Mouse (Mus musculus) forebrain, embryonic 10.5 days (tissue): ENCODE measurements around the gene Gpr39. TPM values are rescaled to one million over a fixed set of nuclear protein-coding genes. Genes with fewer than 3 reads are reported as not detected.

Experiments used
- DNase-seq: peaks from one replicate; pipeline ENCODE4 v3.0.0-alpha.2; 2017; ENCODE audit warnings: low spot score; ENCODE audit errors: extremely low spot score
- H3K27ac ChIP-seq: fragments of 300-500 bp; sonication (generic); 2 replicates; pipeline ENCODE4 v1.5.1; 2016; ENCODE audit warnings: mild to moderate bottlenecking
- H3K27me3 ChIP-seq: fragments of 300-500 bp; sonication (generic); 2 replicates; pipeline ENCODE4 v1.6.1; 2016; ENCODE audit warnings: mild to moderate bottlenecking; ENCODE audit not compliant: poor library complexity, severe bottlenecking
- H3K36me3 ChIP-seq: fragments of 300-500 bp; sonication (generic); replicated peaks from 2 replicates; pipeline ENCODE4 v1.6.1; 2016; ENCODE audit warnings: mild to moderate bottlenecking, moderate library complexity
- H3K4me1 ChIP-seq: fragments of 300-500 bp; sonication (generic); 2 replicates; pipeline ENCODE4 v1.6.1; 2016
- H3K4me3 ChIP-seq: fragments of 300-500 bp; sonication (generic); 2 replicates; pipeline ENCODE4 v1.5.1; 2016; ENCODE audit warnings: mild to moderate bottlenecking, moderate library complexity
- H3K9me3 ChIP-seq: fragments of 300-500 bp; sonication (generic); 2 replicates; pipeline ENCODE4 v1.6.1; 2016; ENCODE audit warnings: mild to moderate bottlenecking, moderate library complexity
- WGBS: fragments of 180-500 bp; shearing (Covaris S2); methylation state at CpG from one replicate; pipeline ENCODE4 v1.1.7; 2016; 5-methylcytosine and 5-hydroxymethylcytosine counted together
- polyA plus RNA-seq: library from polyadenylated mRNA; unstranded; fragments of >200 nt; fragmentation: Nextera tagmentation; extraction: Ambion mirVana; gene quantifications from 2 replicates; pipeline ENCODE4 v1.2.1, GENCODE M21; 2016

Gene Gpr39
- polyA plus RNA-seq, 1 experiment from 2014 or later: not detected

GRCm38 (mm10) chr1:125755335-125755996, 78.7 kb downstream of the Gpr39 start:
- Histone ChIP-seq H3K36me3 (no peaks in the 10 kb centered on the region), H3K9me3 (no peaks in the 10 kb centered on the region), H3K4me1 (no peaks in the 10 kb centered on the region), H3K27me3 (no peaks in the 10 kb centered on the region), H3K27ac (no peak overlapping the region), H3K4me3 (no peak overlapping the region)
- DNase-seq: no peak
- 84% methylated on average over 4 of the region's 4 CpGs for WGBS

- H3K9me3 ChIP-seq: no peaks in the 10 kb centered on the region
- H3K4me3 ChIP-seq: no peak overlapping the region
- H3K36me3 ChIP-seq: no peaks in the 10 kb centered on the region
- no peaks in the 10 kb centered on the region for H3K27me3 ChIP-seq
- no peak for DNase-seq
- H3K27ac ChIP-seq: no peak overlapping the region
- no peaks in the 10 kb centered on the region for H3K4me1 ChIP-seq
- 87% methylated on average over 15 of the region's 15 CpGs for WGBS
Measured at GRCm38 (mm10) chr1:125759972-125760695, 83.3 kb downstream of the Gpr39 start.

GRCm38 (mm10) chr1:125760696-125761025, 83.9 kb downstream of the Gpr39 start:
- H3K9me3 ChIP-seq: no peaks in the 10 kb centered on the region
- DNase-seq: no peak
- no peaks in the 10 kb centered on the region for H3K36me3 ChIP-seq
- 77% methylated on average over 5 of the region's 5 CpGs for WGBS
- H3K4me1 ChIP-seq: no peaks in the 10 kb centered on the region
- no peak overlapping the region for H3K27ac ChIP-seq
- H3K4me3 ChIP-seq: no peak overlapping the region
- no peaks in the 10 kb centered on the region for H3K27me3 ChIP-seq

- 90% methylated on average over 1 of the region's 1 CpGs for WGBS
- H3K27ac ChIP-seq: no peak overlapping the region
- no peaks in the 10 kb centered on the region for H3K27me3 ChIP-seq
- no peak for DNase-seq
- H3K36me3 ChIP-seq: no peaks in the 10 kb centered on the region
- no peak overlapping the region for H3K4me3 ChIP-seq
- no peaks in the 10 kb centered on the region for H3K4me1 ChIP-seq
- no peaks in the 10 kb centered on the region for H3K9me3 ChIP-seq
Measured at GRCm38 (mm10) chr1:125762076-125762475, 85.3 kb downstream of the Gpr39 start.

- Histone ChIP-seq H3K4me1 (no peaks in the 10 kb centered on the region), H3K4me3 (no peak overlapping the region), H3K27me3 (no peaks in the 10 kb centered on the region), H3K27ac (no peak overlapping the region), H3K36me3 (no peaks in the 10 kb centered on the region), H3K9me3 (no peaks in the 10 kb centered on the region)
- DNase-seq: peak; percentile 63
- 18% methylated on average over 4 of the region's 4 CpGs for WGBS
Measured at GRCm38 (mm10) chr1:125789804-125790203, 113.0 kb downstream of the Gpr39 start.

GRCm38 (mm10) chr1:125800506-125800905, 123.7 kb downstream of the Gpr39 start:
- Histone ChIP-seq H3K4me1 (no peaks in the 10 kb centered on the region), H3K36me3 (no peaks in the 10 kb centered on the region), H3K27ac (no peak overlapping the region), H3K9me3 (peaks cover 14% of the 10 kb centered on the region), H3K4me3 (no peak overlapping the region), H3K27me3 (no peaks in the 10 kb centered on the region)
- DNase-seq: no peak
- 94% methylated on average over 5 of the region's 5 CpGs for whole genome bisulfite sequencing

- Histone ChIP-seq H3K4me3 (no peak overlapping the region), H3K4me1 (no peaks in the 10 kb centered on the region), H3K9me3 (no peaks in the 10 kb centered on the region), H3K27ac (no peak overlapping the region), H3K27me3 (no peaks in the 10 kb centered on the region), H3K36me3 (no peaks in the 10 kb centered on the region)
- WGBS: 83% methylated on average over 2 of the region's 2 CpGs
- no peak for DNase-seq
Measured at GRCm38 (mm10) chr1:125808426-125808825, 131.6 kb downstream of the Gpr39 start.

GRCm38 (mm10) chr1:125813141-125813782, 136.5 kb downstream of the Gpr39 start:
- no peak overlapping the region for H3K4me3 ChIP-seq
- DNase-seq: no peak
- no peaks in the 10 kb centered on the region for H3K36me3 ChIP-seq
- WGBS: 87% methylated on average over 9 of the region's 9 CpGs
- no peaks in the 10 kb centered on the region for H3K9me3 ChIP-seq
- no peaks in the 10 kb centered on the region for H3K27me3 ChIP-seq
- H3K27ac ChIP-seq: no peak overlapping the region
- H3K4me1 ChIP-seq: no peaks in the 10 kb centered on the region

GRCm38 (mm10) chr1:125821101-125821500, 144.3 kb downstream of the Gpr39 start:
- H3K4me3 ChIP-seq: no peak overlapping the region
- no peaks in the 10 kb centered on the region for H3K27me3 ChIP-seq
- H3K4me1 ChIP-seq: no peaks in the 10 kb centered on the region
- H3K36me3 ChIP-seq: no peaks in the 10 kb centered on the region
- no peaks in the 10 kb centered on the region for H3K9me3 ChIP-seq
- WGBS: 82% methylated on average over 7 of the region's 7 CpGs
- DNase-seq: no peak
- no peak overlapping the region for H3K27ac ChIP-seq

GRCm38 (mm10) chr1:125823611-125824010, 146.8 kb downstream of the Gpr39 start:
- no peaks in the 10 kb centered on the region for H3K27me3 ChIP-seq
- no peak overlapping the region for H3K4me3 ChIP-seq
- H3K9me3 ChIP-seq: no peaks in the 10 kb centered on the region
- H3K4me1 ChIP-seq: no peaks in the 10 kb centered on the region
- H3K36me3 ChIP-seq: no peaks in the 10 kb centered on the region
- H3K27ac ChIP-seq: no peak overlapping the region
- WGBS: 91% methylated on average over 4 of the region's 4 CpGs
- no peak for DNase-seq

GRCm38 (mm10) chr1:125837507-125837906, 160.7 kb downstream of the Gpr39 start:
- H3K27me3 ChIP-seq: no peaks in the 10 kb centered on the region
- no peaks in the 10 kb centered on the region for H3K9me3 ChIP-seq
- WGBS: 69% methylated on average over 1 of the region's 1 CpGs
- H3K4me3 ChIP-seq: no peak overlapping the region
- no peaks in the 10 kb centered on the region for H3K36me3 ChIP-seq
- peaks cover 6% of the 10 kb centered on the region; the same call in 1 of the 2 replicates for H3K4me1 ChIP-seq
- no peak overlapping the region for H3K27ac ChIP-seq
- no peak for DNase-seq

- Histone ChIP-seq H3K4me3 (no peak overlapping the region), H3K27me3 (no peaks in the 10 kb centered on the region), H3K4me1 (peaks cover 6% of the 10 kb centered on the region; the same call in 1 of the 2 replicates), H3K27ac (no peak overlapping the region), H3K36me3 (no peaks in the 10 kb centered on the region), H3K9me3 (no peaks in the 10 kb centered on the region)
- WGBS: 66% methylated on average over 13 of the region's 13 CpGs
- DNase-seq: no peak
Measured at GRCm38 (mm10) chr1:125839746-125840392, 163.1 kb downstream of the Gpr39 start.

- no peak overlapping the region for H3K4me3 ChIP-seq
- no peaks in the 10 kb centered on the region for H3K36me3 ChIP-seq
- H3K4me1 ChIP-seq: peaks cover 9% of the 10 kb centered on the region
- H3K27me3 ChIP-seq: no peaks in the 10 kb centered on the region
- no peak overlapping the region for H3K27ac ChIP-seq
- 11% methylated on average over 5 of the region's 5 CpGs for WGBS
- DNase-seq: no peak
- no peaks in the 10 kb centered on the region for H3K9me3 ChIP-seq
Measured at GRCm38 (mm10) chr1:125854646-125855045, 177.9 kb downstream of the Gpr39 start.
